Mouse (Mus musculus): ENCODE data around the gene Gfer.
"Not testable (repeated sequence)": the region's sequence is repeated elsewhere in the genome, so short reads cannot be mapped to it uniquely, and the experiment has no call there.

Gene Gfer

GRCm38 (mm10) chr17:24723122-24723880, 27.3 kb upstream of the Gfer start:
- no peak for ATAC-seq (ENCODE audit: insufficient number of reproducible peaks, low FRiP score, low TSS enrichment)

- no peak for ATAC-seq (ENCODE audit: insufficient number of reproducible peaks, low FRiP score, low TSS enrichment)
Measured at GRCm38 (mm10) chr17:24722220-24722924, 26.4 kb upstream of the Gfer start.

GRCm38 (mm10) chr17:24721383-24721955, 25.5 kb upstream of the Gfer start:
- not testable (repeated sequence) for ATAC-seq (ENCODE audit: insufficient number of reproducible peaks, low FRiP score, low TSS enrichment)

GRCm38 (mm10) chr17:24720616-24721015, 24.7 kb upstream of the Gfer start:
- ATAC-seq (ENCODE audit: insufficient number of reproducible peaks, low FRiP score, low TSS enrichment): not testable (repeated sequence)

GRCm38 (mm10) chr17:24719494-24720222, 23.7 kb upstream of the Gfer start:
- ATAC-seq (ENCODE audit: insufficient number of reproducible peaks, low FRiP score, low TSS enrichment): peak; percentile 91

GRCm38 (mm10) chr17:24718938-24719337, 23.0 kb upstream of the Gfer start:
- ATAC-seq (ENCODE audit: insufficient number of reproducible peaks, low FRiP score, low TSS enrichment): not testable (repeated sequence)

- no peak for ATAC-seq (ENCODE audit: insufficient number of reproducible peaks, low FRiP score, low TSS enrichment)
Measured at GRCm38 (mm10) chr17:24717943-24718342, 22.0 kb upstream of the Gfer start, which contains the start of the genes Rnf151 and Rps2. Gene Rnf151 (minus strand): TSS chr17:24718063. Gene Rps2 (plus strand): TSS chr17:24718116.

GRCm38 (mm10) chr17:24716166-24716682, 20.3 kb upstream of the Gfer start:
- ATAC-seq (ENCODE audit: insufficient number of reproducible peaks, low FRiP score, low TSS enrichment): no peak

GRCm38 (mm10) chr17:24715556-24715955, 19.6 kb upstream of the Gfer start:
- no peak for ATAC-seq (ENCODE audit: insufficient number of reproducible peaks, low FRiP score, low TSS enrichment)

- no peak for ATAC-seq (ENCODE audit: insufficient number of reproducible peaks, low FRiP score, low TSS enrichment)
Measured at GRCm38 (mm10) chr17:24708646-24709045, 12.7 kb upstream of the Gfer start.

- ATAC-seq (ENCODE audit: insufficient number of reproducible peaks, low FRiP score, low TSS enrichment): no peak
Measured at GRCm38 (mm10) chr17:24707801-24708425, 12.0 kb upstream of the Gfer start.

GRCm38 (mm10) chr17:24706982-24707800, 11.2 kb upstream of the Gfer start, which contains the start of gene Tbl3:
Gene Tbl3 (minus strand): TSS chr17:24707660.
- ATAC-seq (ENCODE audit: insufficient number of reproducible peaks, low FRiP score, low TSS enrichment): peak; percentile 64; the same call in 1 of the 2 replicates

- no peak for ATAC-seq (ENCODE audit: insufficient number of reproducible peaks, low FRiP score, low TSS enrichment)
Measured at GRCm38 (mm10) chr17:24705821-24706220, 9.9 kb upstream of the Gfer start.

GRCm38 (mm10) chr17:24701251-24701650, 5.3 kb upstream of the Gfer start:
- ATAC-seq (ENCODE audit: insufficient number of reproducible peaks, low FRiP score, low TSS enrichment): no peak

GRCm38 (mm10) chr17:24699473-24699872, 3.5 kb upstream of the Gfer start:
- no peak for ATAC-seq (ENCODE audit: insufficient number of reproducible peaks, low FRiP score, low TSS enrichment)

- no peak for ATAC-seq (ENCODE audit: insufficient number of reproducible peaks, low FRiP score, low TSS enrichment)
Measured at GRCm38 (mm10) chr17:24698715-24699114, 2.8 kb upstream of the Gfer start.

GRCm38 (mm10) chr17:24697985-24698384, 2.0 kb upstream of the Gfer start:
- no peak for ATAC-seq (ENCODE audit: insufficient number of reproducible peaks, low FRiP score, low TSS enrichment)

GRCm38 (mm10) chr17:24695326-24696010, 488 bp downstream of the Gfer start:
- ATAC-seq (ENCODE audit: insufficient number of reproducible peaks, low FRiP score, low TSS enrichment): no peak
